Mouse (Mus musculus) cerebellum, adult 8-10 months (tissue): Measurements from ENCODE around the gene Fastkd2.

ENCODE experiments used
- DNase-seq: peaks from one replicate; pipeline ENCODE4 v3.0.0; 2022

Fastkd2 gene

DNA sequence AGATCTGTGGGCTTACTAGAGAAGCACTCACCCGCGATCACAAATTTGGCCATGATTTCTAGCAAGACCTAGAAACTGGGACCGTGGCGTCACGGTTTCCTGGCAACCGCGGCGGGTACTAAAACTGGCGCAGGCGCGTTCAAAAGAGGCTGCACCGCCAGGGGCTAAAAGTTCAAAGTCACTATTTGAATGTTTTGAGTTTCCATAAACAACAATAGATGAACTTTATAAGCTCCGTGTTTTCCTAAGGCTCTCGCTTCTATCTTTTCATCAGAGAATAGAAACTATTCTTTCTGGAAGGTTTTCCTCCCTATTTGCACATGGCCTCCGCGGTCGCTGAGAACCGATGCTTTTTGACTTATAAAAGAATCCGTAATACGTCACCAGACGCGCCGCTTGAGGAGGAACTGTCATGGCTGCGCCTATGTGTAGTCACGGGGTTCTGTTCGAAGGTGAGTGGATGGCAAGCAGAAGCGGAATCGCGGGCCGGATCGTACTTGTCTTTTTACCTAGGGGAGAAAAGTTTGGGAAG, at the start of gene Fastkd2, which contains the start of gene Mdh1b:
Fastkd2 (plus strand) TSS at position 375 of the 532 bp plus-strand sequence.
Mdh1b (minus strand) TSS at position 79 of the 532 bp plus-strand sequence.
- DNase-seq: peak; percentile 90

GRCm38 (mm10) chr1:63686827-63687226, 43.6 kb upstream of the Fastkd2 start, which contains the start of gene Dytn:
TSS of gene Dytn (minus strand) at chr1:63686927.
- DNase-seq: no peak

DNA sequence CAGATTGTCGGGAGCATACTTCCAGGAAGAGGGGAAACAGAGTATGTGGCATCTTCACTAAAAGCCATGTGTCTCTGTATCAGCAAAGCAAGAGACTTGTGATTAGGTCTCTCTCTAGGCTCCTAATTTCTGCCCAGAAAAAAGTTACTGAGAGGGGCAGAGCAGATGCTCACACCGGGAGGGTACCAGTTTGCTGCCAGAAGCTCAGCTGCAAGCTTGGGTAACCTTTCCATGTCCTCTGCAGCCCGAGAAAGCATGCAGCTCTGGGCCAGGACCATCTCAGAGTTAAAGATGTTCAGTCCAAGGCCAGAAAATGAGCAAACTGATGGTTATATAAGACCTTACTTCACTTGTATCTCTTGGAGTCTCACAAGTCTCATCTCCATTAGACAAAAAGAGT, 33.6 kb upstream of the Fastkd2 start:
- peak; percentile 6 for DNase-seq

DNA sequence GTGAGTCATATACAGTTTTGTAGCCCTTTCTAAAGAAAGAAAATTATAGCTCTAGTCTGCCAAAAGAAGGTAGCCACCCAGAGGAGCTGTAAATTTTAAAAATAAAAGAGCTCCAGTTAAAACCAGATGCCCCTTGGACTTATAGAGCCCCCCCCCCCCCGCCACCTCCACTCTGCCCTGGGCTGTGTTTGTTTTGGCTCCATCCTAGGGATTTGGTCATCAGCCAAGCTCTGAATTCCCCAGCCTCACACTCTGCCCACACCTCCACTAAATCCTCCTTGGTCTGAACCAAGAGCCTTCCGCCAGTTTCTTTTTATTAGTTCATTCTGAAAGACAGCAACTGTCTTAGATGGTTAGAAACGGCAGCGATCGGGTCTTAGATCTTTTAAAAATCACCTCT, 24.7 kb upstream of the Fastkd2 start:
- DNase-seq: no peak

- DNase-seq: no peak
Observed at GRCm38 (mm10) chr1:63708876-63709275, 21.5 kb upstream of the Fastkd2 start.

DNA sequence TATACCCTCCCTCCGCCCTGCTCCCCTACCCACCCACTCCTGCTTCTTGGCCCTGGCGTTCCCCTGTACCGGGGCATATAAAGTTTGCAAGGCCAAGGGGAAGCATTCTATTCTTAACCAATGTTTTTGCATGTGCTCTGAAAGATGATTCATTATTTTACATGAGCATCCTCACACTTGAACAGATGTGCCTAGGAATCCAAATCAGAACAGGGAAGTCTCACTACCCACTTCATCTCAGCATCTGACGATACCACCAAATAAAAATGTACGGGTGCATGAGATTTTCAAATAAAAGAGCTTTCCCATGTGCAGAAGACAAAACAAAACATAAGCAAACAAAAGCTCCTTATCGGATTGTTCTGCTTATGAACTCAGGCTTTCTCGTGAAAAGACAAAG, 10.3 kb upstream of the Fastkd2 start:
- DNase-seq: no peak

DNA sequence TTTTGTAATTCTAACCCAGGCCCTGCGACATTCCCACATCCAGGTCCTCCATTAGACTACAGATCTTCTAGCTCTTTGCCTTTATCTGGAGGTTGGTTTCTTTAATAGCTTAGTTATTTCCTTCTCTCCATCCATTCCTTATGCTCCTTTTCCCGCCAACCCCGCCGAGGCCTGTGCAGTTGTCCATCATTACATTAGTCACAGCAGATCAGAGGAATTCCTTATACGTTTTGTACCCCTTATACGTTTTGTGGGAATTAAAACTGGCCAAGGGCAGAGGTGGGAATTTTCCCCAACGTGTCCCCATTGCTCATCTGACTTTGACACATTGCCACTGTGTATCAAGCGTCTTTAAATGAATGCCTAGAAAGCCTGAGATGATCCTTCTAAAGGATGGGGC, 618 bp upstream of the Fastkd2 start:
- no peak for DNase-seq

GRCm38 (mm10) chr1:63756005-63756404, 25.6 kb downstream of the Fastkd2 start:
- no peak for DNase-seq

DNA sequence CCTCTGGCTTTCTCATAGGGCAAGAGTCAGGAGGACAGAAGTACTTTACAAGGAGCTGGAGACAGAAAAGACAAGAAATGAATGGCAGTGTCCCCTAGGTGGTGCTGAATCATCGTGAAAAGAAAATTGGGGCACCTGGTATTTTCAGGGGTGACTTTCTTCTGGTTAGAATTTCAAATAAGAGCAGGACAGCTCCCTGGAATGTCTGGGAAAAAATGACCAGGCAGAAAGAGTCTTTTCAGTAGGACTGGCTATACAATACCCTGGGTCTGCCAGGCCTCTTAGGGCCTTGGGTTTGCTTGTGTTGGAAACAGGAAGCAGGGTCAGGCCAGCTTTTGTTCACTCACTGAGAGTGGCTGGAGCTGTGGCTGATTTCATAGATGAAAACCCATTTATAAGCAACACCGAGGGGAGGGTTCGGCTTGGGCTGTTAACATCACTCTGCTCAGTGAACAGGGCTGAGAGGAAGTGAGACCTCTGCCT, 32.8 kb downstream of the Fastkd2 start:
- peak; percentile 77 for DNase-seq

- DNase-seq: no peak
Observed at GRCm38 (mm10) chr1:63763881-63764386, 33.5 kb downstream of the Fastkd2 start.

DNA sequence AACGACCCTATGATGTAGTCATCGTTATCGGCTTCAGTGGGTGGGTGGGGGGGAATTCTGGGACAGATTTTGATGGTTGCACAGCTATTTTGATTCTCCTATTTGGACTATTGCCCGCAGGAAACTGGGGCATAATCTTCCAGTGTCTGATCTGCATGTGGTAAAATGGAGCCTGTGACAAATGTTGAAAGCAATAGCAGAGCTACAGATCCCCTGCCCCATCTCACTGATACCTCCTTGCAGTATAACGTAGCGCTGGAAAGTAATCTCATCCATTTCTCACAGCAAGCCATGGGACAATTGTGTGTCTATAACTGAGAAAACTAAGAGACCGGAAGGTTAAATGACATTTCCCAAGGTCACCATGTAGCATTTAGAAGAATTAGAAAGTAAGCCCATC, 34.0 kb downstream of the Fastkd2 start:
- DNase-seq: no peak

DNA sequence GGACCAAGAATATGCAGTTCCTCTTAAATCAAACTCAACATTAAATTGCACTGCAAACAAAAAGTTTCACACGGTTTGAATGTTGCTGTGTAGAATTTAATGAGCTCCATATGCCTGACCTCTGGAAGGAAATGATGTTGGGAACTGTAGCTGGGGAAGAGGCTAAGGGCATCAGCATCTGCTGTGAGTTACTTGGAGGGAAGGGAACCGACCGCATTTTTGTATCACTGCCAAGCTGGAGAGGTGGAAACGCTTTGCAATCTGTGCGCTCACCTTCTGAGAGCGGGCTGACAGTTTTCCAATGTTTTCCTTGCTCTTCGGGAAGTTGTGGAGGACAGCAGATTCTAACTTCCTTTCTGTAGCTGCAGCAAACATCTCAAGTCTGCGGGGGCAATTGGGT, 37.7 kb downstream of the Fastkd2 start:
- DNase-seq: no peak

DNA sequence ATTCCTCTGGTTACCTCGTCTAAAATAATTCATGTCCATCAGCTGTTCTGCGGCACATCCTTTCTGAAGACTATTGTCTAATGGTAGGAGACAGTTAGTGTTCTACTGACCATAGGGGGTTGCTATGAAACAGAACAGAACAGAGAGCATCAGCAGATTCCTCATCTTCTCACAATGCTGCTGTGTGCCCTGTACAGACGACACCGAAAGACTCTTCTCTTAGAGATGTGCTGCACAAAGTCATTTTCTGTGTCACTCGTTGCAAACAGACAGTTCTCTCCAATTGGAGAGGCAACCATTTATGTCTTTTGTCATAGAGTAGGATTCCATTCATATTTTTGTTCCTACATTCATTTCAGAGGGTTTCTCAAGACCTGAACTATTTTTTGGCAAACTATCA, 38.8 kb downstream of the Fastkd2 start, which contains the start of gene 4933402D24Rik:
4933402D24Rik (minus strand) TSS at position 101 of the 400 bp plus-strand sequence.
- DNase-seq: no peak

DNA sequence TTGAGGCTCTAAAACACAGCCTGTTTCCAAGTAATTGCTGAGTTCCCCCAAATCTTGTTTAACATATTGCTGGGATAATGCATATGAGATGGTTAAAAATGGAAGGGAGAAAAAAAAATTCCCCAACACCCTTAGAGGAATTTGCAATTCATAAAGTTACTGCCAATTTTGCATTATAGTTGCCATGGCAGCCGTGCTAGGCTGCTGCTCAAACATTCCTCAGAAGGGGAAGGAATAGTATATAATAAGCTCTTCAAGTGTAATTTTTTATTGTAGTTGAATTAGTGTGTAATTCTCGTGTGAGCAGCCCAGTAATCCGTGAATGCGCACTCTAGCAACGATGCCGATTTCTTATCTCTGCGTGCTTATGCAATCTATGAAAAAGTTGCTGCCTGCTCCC, 39.9 kb downstream of the Fastkd2 start:
- DNase-seq: no peak

GRCm38 (mm10) chr1:63776396-63776795, 46.0 kb downstream of the Fastkd2 start:
- no peak for DNase-seq

DNA sequence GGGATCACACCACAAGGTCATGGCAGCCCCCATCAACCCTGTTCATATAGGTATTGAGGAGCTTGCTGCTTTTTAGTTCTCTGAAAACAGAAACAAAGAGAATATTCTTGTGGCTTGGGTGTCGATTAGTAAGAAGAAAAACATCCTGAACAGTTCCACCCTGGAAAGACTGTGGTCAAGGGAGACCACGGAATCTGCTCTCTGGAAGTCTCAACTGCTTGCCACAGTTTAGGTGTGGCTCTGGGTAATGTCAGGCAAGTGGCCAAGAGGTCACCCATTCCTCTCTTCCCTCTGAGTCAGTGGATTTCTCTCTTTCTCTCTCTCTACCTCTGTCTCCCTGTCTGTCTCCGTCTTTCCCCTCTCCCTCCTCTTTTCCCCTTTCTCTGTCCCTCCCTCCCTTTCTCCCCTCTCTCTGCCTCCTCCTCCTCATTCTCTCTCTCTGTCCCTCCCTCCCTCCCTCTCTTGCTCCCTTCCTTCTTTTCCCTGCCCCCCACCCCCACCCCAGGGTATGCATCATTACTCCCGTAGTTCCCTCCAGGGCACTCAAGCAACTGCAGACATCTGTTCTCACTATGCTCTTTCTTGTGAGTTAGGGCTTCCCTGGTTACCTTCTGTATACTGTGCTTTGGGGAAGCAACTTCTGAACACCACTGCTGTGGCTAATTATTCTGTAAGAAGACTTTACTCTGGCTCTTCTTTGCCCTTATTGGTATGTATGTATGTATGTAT, 46.7 kb downstream of the Fastkd2 start:
- no peak for DNase-seq

DNA sequence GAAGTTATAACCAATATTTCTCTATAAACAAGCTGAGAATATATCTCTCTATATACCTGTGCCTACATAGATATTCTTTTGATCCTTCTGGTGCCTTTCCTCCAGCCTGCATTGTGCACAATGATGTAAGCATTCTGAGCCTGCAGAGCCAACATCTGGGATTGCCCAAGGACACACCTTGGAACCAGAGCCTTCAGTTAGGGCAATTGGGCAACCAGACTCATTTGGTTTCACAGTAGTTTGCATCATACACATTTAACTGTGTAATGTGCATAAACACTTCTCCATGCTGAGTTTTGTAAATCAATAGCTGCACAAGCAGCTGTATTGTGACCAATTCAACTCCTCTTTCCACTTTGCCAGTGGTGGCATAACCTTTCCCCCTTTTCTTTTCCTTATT, 63.9 kb downstream of the Fastkd2 start:
- DNase-seq: no peak
